Mouse (Mus musculus) kidney, adult 2 months (tissue): ENCODE results near the gene Cxcl2. TPM values are rescaled to one million over a fixed set of nuclear protein-coding genes. Genes with fewer than 3 reads are reported as not detected.
A peak's percentile ranks its signal among the peaks of the same experiment; 100 is the strongest.

Source experiments
- DNase-seq: peaks from one replicate; pipeline ENCODE4 v3.0.0; 2021
- H3K27ac ChIP-seq: fragments of 200-500 bp; 2 replicates; pipeline ENCODE4 v1.5.1; 2012; ENCODE audit warnings: low read depth, low read length, control low read depth, inconsistent platforms; ENCODE audit not compliant: insufficient read depth
- H3K27me3 ChIP-seq: fragments of 200-500 bp; replicated peaks from 2 replicates; pipeline ENCODE4 v1.6.1; 2012; ENCODE audit warnings: mild to moderate bottlenecking, moderate library complexity, low read length, inconsistent platforms; ENCODE audit not compliant: control insufficient read depth, insufficient read depth
- H3K36me3 ChIP-seq: fragments of 200-500 bp; 2 replicates; pipeline ENCODE4 v1.6.1; 2012; ENCODE audit warnings: mild to moderate bottlenecking, moderate library complexity, low read length, inconsistent platforms; ENCODE audit not compliant: control insufficient read depth, insufficient read depth
- H3K4me1 ChIP-seq: fragments of 200-500 bp; 2 replicates; pipeline ENCODE4 v1.6.1; 2011; ENCODE audit warnings: low read length; ENCODE audit not compliant: control insufficient read depth, insufficient read depth
- H3K4me3 ChIP-seq: fragments of 200-500 bp; 2 replicates; pipeline ENCODE4 v1.5.1; 2011; ENCODE audit warnings: mild to moderate bottlenecking, low read depth, low read length, control low read depth; ENCODE audit not compliant: insufficient read depth
- CTCF ChIP-seq: fragments of 200-500 bp; conservative IDR thresholded peaks from 2 replicates; pipeline ENCODE4 v1.5.1; 2011; ENCODE audit warnings: low read depth, mild to moderate bottlenecking, control low read depth, low read length, moderate library complexity, mixed read lengths; ENCODE audit not compliant: insufficient read depth, insufficient read length
- POLR2A ChIP-seq: fragments of 200-500 bp; IDR thresholded peaks from one replicate; pipeline ENCODE4 v1.6.1; 2011; ENCODE audit warnings: low read depth, low read length, control low read depth
- WGBS: fragments of 180-500 bp; shearing (Covaris S2); methylation state at CpG from one replicate; pipeline ENCODE4 v1.1.7; 2018; 5-methylcytosine and 5-hydroxymethylcytosine counted together
- polyA plus RNA-seq: library from polyadenylated mRNA; depleted of rRNA; stranded (reverse); fragments of >200 nt; gene quantifications from 2 replicates; pipeline ENCODE4 v1.2.3, GENCODE M21; 2012; rRNA removed

Cxcl2 gene
- 0.42 and 1.1 TPM in 2 replicates for polyA plus RNA-seq

DNA sequence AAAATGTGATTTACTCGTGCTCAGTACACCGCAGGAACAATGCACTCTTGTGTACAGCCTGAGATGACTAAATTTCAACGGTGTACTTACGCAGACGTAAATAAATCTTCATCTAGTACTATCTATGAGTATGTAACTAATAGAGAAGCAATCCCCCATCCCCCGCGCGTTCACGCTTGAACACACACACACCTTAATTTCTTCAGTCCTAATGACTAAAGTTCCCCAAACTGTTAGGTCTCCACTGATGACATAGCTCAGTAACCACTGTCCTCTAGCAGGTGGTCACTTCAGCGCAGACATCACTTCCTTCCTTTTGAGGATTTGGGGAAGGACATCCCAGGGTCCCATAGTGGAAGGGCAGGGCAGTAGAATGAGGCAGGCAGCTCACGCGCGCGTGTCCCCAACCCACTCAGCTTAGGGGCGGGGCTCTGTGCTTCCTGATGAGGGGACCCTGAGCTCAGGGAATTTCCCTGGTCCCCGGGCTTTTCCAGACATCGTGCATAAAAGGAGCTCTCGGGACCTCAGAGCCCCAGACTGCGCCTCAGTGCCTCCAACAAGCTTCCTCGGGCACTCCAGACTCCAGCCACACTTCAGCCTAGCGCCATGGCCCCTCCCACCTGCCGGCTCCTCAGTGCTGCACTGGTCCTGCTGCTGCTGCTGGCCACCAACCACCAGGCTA, at the start of gene Cxcl2:
TSS of gene Cxcl2 (plus strand) at position 533 of the 682 bp plus-strand sequence.
- DNase-seq: no peak
- H3K36me3 ChIP-seq: no peaks in the 10 kb centered on the region
- TF ChIP-seq POLR2A: no peak
- TF ChIP-seq CTCF: no peak
- no peaks in the 10 kb centered on the region for H3K4me1 ChIP-seq
- H3K27me3 ChIP-seq: no peaks in the 10 kb centered on the region
- H3K27ac ChIP-seq: no peak within 1 kb of the TSS
- H3K4me3 ChIP-seq: peak within 1 kb of the TSS; percentile 6; the same call in 1 of the 2 replicates
- WGBS: 4% methylated on average over 22 of the region's 22 CpGs

DNA sequence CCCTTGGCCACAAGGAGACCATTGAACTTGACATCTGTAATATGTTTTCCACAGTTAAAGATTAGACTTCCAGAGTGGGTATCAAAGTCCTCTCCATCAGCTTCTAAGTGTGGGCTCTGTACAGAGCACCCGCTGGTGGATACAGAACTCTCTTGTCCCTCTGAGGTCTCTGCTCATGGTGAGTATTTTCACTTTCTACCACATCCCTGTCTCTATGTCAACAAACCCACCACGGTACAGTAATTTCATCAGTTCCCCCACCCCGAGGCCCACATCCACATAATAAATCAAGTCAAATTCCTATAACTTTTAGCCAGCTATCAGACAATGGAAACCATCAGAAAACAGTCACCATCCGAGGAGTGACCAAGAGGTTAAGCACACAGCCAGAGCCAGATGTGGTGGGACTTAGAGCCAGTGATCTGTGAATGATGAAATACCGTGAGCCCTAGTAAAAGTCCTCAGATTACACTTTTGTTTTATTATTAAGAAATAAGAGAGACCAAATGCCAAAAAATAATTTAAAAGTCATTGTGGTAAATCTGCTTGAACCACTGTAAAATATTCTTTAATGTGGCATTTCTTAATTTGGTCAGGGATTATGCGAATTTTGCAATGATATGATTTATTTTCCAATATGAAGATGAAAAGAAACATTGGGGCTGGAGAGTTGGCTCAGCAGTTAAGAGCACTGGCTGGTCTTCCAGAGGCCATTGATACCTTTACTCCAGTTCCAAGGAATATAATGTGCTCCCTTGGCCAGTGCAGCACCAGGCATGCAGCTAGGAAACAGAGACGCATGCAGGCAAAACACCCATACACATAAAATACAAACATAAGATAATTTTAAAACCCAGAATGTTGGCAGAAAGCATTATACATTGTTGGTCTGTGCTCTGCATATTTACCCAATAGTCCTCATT, 48.1 kb upstream of the Cxcl2 start:
- TF ChIP-seq CTCF (no peak), POLR2A (no peak)
- DNase-seq: no peak
- no peaks in the 10 kb centered on the region for H3K36me3 ChIP-seq
- H3K27me3 ChIP-seq: no peaks in the 10 kb centered on the region
- H3K27ac ChIP-seq: no peak overlapping the region
- WGBS: 45% methylated on average over 7 of the region's 7 CpGs
- H3K4me3 ChIP-seq: no peak overlapping the region
- H3K4me1 ChIP-seq: no peaks in the 10 kb centered on the region

DNA sequence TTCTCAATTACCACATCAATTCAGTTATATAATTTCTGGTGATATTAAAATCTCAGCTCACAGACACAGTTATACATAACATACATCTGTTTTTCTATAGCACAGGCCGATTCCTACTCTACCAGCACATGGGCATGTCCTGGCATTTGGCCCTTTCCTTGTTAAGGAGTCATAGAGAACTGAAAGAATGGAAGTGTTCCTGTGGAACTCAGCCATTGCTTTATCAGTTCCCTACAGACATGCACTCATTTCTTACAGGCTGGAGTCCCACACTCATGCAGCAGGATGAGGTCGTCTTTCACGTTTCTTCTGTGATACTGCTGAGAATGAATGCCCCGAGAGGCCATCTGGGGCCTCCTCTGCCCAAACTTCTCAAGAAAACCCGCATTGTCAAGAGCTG, 46.2 kb upstream of the Cxcl2 start:
- 80% methylated on average over 5 of the region's 5 CpGs for WGBS
- Histone ChIP-seq H3K27me3 (no peaks in the 10 kb centered on the region), H3K27ac (no peak overlapping the region), H3K4me3 (no peak overlapping the region), H3K36me3 (no peaks in the 10 kb centered on the region), H3K4me1 (no peaks in the 10 kb centered on the region)
- TF ChIP-seq POLR2A (no peak), CTCF (no peak)
- DNase-seq: no peak

GRCm38 (mm10) chr5:90858429-90858828, 45.2 kb upstream of the Cxcl2 start:
- no peak for TF ChIP-seq CTCF
- TF ChIP-seq POLR2A: no peak
- WGBS: 94% methylated on average over 2 of the region's 2 CpGs

GRCm38 (mm10) chr5:90859031-90859430, 44.6 kb upstream of the Cxcl2 start:
- Histone ChIP-seq H3K27me3 (no peaks in the 10 kb centered on the region), H3K27ac (no peak overlapping the region), H3K4me3 (no peak overlapping the region), H3K36me3 (no peaks in the 10 kb centered on the region), H3K4me1 (no peaks in the 10 kb centered on the region)
- WGBS: 73% methylated on average over 3 of the region's 3 CpGs
- TF ChIP-seq POLR2A: no peak
- TF ChIP-seq CTCF: no peak
- no peak for DNase-seq

More at GRCm38 (mm10) chr5:90858429-90858828, 45.2 kb upstream of the Cxcl2 start:
- Histone ChIP-seq H3K4me1 (no peaks in the 10 kb centered on the region), H3K36me3 (no peaks in the 10 kb centered on the region), H3K27me3 (no peaks in the 10 kb centered on the region), H3K27ac (no peak overlapping the region), H3K4me3 (no peak overlapping the region)
- DNase-seq: no peak

- H3K4me1 ChIP-seq: no peaks in the 10 kb centered on the region
- no peak overlapping the region for H3K27ac ChIP-seq
- WGBS: 89% methylated on average over 6 of the region's 6 CpGs
- no peak for DNase-seq
- H3K36me3 ChIP-seq: no peaks in the 10 kb centered on the region
- no peaks in the 10 kb centered on the region for H3K27me3 ChIP-seq
- TF ChIP-seq CTCF: no peak
- TF ChIP-seq POLR2A: no peak
- no peak overlapping the region for H3K4me3 ChIP-seq
These were observed 41.7 kb upstream of the Cxcl2 start for GRCm38 (mm10) chr5:90861876-90862375.

DNA sequence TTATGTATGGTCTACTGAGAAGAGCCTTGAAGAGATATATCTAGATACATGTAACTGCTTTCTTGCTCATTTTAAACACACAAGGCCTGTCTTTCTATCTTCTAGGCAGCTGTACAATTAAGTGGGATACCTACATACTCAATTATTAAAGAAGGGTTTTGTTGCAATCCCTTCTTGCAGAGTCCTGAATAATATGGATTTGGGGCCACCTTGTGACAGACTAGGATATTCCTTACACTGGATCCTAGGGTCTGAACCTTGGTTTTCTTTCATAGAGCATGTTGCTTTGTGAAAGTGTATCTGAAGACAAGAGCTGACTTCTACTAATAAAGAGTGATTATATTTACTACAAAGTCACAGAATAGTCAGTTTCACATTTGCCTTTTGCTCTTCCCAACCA, 36.9 kb upstream of the Cxcl2 start:
- no peak for DNase-seq
- H3K27me3 ChIP-seq: no peaks in the 10 kb centered on the region
- TF ChIP-seq POLR2A (no peak), CTCF (no peak)
- no peak overlapping the region for H3K4me3 ChIP-seq
- no peak overlapping the region for H3K27ac ChIP-seq
- no peaks in the 10 kb centered on the region for H3K36me3 ChIP-seq
- H3K4me1 ChIP-seq: no peaks in the 10 kb centered on the region
